Mouse (Mus musculus) kidney, adult 11 months (tissue): ENCODE results near the gene Ctf1.
A peak's percentile ranks its signal among the peaks of the same experiment; 100 is the strongest.

Experiments used
- DNase-seq: peaks from one replicate; pipeline ENCODE4 v3.0.0; 2022

Ctf1 gene

DNA sequence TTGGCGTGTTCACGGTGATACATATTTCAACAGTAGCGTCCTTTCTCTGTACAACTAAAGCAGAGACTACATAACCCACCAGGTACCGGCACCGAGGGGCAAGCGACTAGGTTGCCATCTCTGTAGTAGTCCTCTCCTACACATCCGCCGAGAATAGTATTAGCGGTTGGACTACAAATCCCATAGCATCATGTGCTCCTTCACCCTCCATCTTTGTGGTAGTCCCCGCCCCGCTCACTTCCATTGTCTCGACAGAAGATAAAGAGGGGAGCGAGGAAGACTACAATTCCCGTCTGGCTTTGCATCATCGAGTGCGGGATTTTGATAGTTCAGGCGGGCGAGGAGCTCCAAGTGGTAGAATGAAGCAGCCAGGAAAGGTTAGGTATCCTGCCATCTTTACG, 32.7 kb downstream of the Ctf1 start:
- DNase-seq, result peak; percentile 97

DNA sequence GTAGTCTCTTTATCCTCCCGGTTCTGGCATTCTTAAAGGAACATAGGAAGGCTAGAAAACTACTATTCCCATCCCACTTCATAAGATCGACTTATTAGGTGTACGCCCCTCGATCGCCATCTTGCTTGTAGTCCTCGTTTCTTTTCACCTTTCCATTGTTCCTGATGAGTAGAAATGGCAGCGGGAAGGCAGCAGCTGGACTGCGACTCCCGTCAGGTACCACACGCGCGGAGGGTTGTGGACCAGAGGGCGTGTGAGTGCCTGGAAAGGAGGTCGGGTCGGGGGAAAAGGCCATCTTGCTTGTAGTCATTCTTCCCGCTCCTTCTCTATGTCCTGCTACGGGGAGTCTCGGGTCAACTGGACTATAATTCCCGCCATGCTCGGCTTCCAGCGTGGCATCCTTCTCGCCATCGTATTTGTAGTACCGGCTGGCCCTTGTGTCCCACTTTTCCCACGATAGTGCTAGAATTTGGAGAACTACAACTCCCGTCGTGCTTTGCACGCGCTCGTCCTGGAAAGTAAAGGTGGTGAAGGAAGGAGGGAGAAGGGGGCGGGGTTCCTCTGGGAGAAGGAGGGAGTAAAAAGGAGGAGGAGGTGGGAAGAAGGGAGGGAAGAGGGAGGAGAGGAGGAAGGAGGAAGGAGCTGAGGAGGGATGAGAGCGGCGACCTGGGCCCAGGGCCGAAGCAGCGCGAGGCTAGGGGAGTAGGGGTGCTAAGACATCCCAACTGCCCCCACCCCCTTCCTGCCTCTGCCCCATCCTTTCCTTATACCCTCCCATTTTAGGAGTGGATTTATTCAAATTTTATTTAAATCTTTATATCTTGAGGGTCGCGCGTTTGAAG, 33.3 kb downstream of the Ctf1 start:
- DNase-seq, result peak; percentile 100

DNA sequence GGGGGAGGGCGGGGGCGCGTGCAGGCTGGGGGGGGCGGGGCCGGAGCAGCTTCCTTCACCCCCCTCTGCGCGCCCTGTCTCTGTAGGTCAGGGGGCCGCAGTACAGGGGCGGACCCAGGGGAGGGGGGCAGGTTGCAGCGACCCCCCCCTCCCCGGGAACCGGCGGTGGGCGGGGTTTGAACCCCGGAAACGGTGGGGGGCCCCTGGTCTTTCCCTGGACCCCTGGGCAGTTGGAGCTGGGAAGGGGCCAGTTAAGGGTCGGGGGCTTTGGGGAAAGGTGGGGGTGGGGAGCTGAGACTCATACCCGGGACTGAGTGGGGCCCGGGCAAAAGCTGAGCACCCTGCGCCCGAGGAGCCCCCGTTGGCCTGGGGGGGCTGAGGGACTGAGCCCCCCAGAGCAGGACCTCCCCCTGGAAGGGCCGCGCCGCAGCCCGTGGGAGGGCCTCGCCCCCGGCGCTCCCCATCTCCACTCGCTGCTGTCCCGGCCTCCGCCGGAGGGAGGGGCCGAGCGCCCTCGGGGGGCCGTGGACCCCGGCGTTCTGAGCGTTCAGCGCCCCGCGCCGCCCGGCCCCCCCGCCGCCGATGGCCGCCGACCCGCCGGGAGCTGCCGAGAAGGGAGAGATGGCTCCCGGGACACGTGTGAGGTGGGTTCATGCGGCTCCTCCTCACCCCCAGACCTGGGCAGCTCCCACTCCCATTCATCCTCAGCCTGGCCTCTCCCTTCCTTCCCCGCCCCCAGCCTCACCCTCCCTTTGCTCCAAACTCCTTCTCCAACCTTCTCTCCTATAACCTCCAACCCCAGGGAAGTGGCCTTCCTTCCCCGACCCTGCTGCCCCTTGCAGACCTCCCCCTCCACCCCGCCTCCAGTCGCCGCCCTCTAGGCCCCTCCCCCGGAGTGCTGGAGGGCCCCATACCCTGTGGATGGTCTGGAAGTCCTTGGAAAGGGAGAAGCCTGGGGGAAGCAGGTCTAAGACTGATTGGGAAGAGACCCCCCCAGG, 34.3 kb downstream of the Ctf1 start:
- DNase-seq, result peak; percentile 35

DNA sequence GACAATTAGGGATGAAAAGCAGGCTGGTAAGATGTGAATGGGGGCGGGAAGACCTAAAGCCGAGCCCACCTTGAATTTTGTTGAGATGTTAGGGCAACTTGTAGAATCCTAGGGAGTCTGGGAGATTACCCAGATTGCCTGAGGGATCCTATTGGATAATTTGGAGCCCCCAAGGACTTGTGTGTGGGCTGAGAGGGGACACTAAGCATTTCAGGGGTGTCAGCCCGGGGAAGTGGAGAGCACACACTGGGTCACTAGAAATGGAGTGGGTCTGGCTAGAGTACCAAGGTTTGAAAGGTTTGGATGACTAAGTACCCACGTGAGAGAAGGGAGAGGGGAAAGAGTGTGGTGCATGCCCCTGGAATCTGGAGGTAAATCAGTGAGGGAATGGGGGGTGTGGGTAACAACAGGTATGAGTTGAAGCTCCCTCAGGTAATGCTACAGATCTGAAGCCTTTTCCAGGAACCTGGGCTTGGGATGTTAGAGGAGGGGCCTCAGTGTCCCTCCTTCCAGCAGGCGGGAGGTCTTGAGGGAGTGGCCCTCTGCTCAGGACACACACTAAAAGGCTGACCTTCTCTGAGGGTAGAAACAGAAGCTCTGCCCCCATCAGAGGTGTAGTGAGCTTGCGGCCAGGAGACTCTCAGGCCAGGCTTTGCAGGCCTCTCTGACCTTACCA, 35.2 kb downstream of the Ctf1 start:
- DNase-seq, result no peak

DNA sequence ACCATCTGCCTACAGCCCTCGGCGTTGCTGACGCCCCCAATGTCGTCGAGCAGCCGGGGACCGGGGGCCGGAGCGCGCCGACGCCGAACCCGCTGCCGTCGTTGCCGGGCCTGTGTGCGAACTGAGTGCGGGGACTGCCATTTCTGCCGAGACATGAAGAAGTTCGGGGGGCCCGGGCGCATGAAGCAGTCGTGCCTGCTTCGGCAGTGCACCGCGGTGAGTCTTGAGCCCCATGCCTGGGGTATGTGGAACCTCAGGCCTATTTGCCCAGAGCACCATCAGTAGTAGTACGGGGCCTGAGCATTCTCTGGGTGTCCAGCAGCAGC, 35.7 kb downstream of the Ctf1 start:
- no peak for DNase-seq

DNA sequence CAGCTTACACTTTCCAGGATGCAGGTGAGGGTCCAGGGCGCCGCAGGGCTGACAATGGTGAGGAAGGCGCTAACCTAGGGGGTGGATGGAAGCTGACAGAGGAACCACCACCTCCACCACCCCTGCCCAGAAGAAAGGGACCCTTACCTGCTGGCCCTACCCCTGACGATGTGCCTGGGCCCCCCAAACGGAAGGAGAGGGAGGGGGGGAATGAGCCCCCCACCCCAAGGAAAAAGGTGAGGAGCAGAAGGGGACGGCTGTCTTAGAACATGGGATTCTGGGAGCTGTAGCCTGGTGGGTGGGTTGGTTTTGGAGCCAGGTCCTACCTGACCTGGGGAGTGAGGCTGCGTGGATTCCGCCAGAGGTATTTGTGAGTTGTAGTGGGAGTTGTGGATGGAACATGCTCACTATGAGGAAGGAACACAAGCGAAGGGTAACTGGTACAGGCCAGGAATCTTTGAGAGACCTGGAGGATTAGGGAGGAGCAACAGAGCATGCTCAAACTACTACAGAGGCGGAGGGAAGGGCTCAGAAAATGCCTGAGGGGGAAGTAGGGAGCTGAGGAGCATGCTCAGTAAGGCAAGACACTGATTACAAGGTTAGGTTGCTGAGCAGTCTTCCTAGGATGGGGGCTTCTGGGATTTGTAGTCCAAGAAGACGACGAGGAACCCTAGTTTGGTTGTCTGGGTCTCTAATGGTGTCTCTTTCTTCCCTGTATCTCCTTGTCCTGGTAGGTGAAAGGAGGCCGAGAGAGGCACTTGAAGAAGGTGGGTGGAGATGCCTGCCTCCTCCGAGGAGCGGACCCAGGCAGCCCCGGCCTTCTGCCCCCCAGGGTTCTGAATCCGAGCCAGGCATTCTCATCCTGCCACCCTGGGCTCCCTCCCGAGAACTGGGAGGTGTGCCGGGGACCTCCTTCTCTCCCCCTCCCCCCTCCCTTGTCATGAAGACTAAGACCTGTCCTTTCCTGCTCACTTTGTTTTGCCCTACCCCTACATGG, 37.9 kb downstream of the Ctf1 start:
- peak; percentile 52 for DNase-seq

DNA sequence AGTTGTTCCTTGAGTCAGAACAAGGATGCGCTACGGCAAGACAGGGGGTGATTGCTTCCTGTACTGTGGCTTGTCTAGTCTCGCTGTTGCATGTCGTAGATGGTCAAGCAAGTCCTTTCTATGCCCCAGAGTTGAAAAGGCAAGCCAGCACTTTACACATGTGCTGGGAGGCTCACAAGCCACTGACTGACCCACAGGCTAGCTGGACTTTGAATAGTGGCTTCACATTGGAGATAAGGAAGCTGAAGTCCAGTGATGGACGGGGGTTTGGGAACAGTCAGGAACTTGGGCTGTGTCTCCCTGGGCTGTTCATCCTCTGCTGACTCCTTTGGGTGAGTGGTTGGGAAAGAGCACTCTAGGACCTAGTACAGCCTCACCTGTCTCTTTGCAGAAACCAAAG, 39.1 kb downstream of the Ctf1 start:
- no peak for DNase-seq

DNA sequence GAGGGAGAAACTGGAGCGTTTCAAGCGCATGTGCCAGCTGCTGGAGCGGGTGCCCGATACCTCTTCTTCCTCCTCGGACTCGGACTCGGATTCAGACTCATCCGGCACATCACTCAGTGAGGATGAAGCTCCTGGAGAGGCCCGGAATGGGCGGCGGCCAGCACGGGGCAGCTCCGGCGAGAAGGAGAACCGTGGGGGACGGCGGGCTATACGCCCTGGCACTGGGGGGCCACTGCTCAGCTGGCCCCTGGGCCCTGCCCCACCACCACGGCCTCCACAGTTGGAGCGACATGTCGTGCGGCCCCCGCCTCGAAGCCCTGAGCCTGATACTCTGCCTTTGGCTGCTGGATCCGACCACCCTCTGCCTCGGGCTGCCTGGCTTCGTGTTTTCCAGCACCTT, 39.5 kb downstream of the Ctf1 start:
- no peak for DNase-seq

DNA sequence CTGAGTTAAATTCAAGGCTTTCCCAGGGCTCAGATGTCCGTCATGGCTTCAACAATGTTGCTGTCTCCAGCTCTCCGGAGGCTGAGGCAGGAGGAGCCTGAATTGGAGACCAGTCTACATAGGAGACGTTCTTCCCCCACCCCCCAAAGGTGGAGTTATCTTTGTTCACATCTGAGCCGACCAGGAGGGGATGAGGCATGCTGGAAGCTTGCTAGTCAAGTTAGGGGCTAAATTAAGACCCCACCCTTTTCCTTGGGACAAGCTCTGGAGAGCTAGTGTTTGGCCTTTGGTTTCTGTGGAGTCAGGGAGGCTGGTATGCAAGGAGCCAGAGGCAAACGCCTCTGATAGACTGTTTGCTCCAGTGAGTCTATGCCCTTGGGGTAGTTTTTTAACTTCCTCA, 40.6 kb downstream of the Ctf1 start:
- DNase-seq, result no peak

DNA sequence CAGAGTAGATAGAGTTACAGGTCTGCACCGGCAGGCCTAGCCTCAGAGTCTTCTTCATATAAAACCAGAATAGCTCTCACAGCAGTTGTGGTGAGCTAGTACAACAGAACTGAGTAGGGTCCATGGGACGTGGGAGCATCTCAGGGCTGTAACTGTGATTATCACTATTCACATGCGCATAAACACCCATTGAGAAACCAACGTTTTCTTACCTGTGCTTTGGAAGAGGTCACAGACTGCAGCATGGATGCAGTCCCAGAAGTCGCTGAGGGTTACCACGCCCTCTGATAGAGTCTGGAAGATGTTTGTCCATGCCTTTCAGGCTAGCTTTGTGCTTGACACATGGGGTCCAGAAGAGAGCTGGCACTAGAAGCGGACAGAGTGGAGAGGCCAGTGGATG, 41.2 kb downstream of the Ctf1 start:
- DNase-seq, result no peak

DNA sequence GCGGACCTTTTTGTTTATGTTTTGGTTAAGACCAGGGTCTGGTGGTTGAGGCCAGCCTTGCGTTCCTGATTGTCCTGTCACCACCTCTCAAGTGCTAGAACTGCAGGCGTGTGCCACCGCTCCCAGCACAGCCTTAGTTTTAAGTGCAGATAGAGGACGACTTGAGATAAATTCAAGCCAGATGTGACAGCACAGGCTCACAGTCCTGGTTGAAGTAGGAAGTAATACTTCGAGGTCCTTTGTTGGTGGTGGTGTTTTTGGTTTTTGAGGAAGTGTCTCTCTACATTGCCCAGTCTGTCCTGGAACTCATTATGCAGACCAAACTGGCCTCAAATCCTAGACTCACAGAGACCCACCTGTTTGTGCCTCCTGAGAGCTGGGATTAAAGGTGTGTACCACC, 47.2 kb downstream of the Ctf1 start:
- DNase-seq, result no peak

DNA sequence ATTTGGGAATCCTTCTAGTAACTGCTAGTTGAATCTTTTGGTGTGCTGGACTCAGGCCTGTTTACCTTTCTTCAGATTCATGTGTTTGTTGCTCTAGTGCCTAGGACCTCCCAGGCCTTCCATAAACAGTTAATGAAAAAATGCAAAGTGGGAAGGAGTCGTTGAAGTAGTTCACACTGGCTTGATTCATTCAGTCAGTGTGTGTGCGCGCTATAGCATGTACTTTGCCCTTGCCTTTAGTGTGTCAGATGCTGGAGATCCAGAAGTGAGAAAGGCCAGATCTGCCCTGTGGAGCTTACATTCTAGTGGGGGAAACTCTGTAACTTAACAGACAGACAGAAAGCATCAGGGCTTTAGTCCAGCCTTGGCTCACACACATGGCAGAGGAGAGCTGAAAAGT, 47.9 kb downstream of the Ctf1 start:
- no peak for DNase-seq

DNA sequence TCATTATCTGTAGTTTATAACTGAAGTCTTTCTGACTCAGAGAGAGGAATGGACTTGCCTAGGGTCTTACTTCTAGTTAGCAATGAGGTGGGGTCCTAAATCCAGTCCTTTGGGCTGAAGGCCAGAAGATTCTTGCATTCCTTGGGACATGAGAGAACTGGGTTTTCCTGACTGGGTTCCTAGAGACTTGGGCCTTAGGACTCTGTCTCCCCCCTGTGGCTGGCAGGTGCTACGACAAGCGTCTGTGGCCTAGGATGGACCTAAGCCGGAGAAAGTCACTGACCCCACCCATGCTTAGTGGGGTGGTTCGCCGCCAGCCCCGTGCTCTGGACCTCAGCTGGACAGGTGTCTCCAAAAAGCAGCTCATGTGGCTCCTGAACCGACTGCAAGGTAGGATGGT, 48.5 kb downstream of the Ctf1 start:
- DNase-seq, result peak; percentile 54

DNA sequence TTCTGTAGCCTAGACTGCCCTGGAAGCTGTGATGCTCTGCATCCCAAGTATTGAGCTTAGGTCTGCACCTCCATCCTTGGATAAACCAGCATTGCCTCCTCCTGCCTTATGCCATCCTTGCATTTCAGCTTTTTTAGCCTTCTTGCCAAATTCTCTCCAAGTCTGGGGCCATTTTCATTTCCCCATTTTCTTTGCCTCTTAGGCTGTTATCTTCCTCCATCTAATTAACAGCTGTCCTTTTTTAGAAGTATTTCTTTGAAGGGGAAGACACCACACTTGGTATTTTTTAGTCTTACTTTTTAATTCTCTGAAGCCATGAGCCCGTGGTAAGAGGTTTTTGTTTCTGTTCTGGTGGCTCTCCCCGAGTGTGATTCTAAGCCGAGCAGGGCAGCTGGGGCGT, 51.1 kb downstream of the Ctf1 start:
- no peak for DNase-seq

DNA sequence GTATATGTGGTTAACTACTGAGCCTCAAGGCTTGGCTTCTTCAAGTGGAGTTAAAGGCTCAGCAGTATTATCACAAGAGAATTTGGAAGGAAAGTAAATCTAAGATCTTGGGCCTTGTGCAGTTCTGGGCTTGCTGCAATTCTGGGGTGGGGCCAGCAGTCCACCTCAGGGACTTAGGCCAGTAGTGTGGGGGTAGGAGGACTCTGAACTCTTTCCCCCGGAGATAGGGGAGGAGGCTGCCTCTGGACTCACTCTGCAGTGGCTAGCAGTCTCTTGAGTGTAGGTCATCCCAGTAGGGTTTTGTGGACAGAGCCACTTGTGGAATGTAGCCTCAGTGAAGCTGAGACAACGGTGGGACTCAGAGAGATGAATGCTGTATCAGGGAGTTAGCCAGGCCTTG, 53.2 kb downstream of the Ctf1 start:
- peak; percentile 51 for DNase-seq

DNA sequence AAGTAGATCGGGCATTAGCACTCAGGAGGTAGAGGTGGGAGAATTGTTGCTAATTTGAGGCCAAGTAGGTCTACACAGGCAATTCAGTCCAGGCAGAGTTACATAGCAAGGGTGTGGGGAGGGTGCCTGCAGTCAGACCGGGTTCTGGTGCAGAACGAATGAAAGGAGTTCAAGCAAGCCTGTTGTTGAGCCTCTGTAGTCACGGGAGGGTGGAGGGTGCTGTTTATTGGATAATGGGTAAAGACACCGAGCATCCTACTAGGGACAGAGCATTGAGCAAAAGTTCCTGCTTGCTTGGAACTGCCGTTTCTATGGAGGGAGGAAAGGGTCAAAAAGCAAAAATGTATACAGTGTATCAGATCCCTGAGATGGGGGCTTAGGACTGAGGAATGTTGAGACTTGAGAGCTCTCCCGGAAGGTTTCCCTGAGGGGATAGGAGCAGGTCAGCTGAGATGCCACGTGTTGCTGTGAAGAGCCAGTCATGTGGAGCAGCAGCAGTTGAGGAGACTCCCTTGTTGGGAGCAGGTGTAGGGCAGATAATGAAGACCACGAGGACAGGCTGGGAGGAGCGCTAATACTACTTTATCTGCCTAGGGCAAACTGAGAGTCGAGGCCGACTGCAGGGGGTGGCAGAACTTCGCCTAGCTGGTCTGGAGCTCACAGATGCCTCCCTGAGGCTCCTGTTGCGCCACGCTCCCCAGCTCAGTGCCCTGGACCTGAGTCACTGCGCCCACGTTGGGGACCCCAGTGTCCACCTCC, 54.5 kb downstream of the Ctf1 start:
- no peak for DNase-seq
